Mouse (Mus musculus) midbrain, embryonic 13.5 days (tissue): ENCODE results near the gene Caskin2. TPM values are rescaled to one million over a fixed set of nuclear protein-coding genes. Genes with fewer than 3 reads are reported as not detected.
A peak's percentile ranks its signal among the peaks of the same experiment; 100 is the strongest.

Source experiments
- ATAC-seq: fragments of 200-750 bp; cut with Nextera tagmentation; 2 replicates; pipeline ENCODE4 v1.8.0; 2017; ENCODE audit warnings: mild to moderate bottlenecking, moderate TSS enrichment, moderate library complexity
- H3K27ac ChIP-seq: fragments of 300-500 bp; sonication (generic); 2 replicates; pipeline ENCODE4 v1.5.1; 2015; ENCODE audit warnings: inconsistent platforms, mild to moderate bottlenecking, moderate library complexity
- H3K27me3 ChIP-seq: fragments of 300-500 bp; sonication (generic); 2 replicates; pipeline ENCODE4 v1.6.1; 2015; ENCODE audit warnings: mild to moderate bottlenecking, inconsistent platforms
- H3K36me3 ChIP-seq: fragments of 300-500 bp; sonication (generic); 2 replicates; pipeline ENCODE4 v1.6.1; 2015; ENCODE audit warnings: mild to moderate bottlenecking, inconsistent platforms
- H3K4me1 ChIP-seq: fragments of 300-500 bp; sonication (generic); replicated peaks from 2 replicates; pipeline ENCODE4 v1.6.1; 2015; ENCODE audit warnings: inconsistent platforms
- H3K4me2 ChIP-seq: fragments of 300-500 bp; sonication (generic); replicated peaks from 2 replicates; pipeline ENCODE4 v1.6.1; 2015; ENCODE audit warnings: moderate library complexity, mild to moderate bottlenecking, inconsistent platforms
- H3K4me3 ChIP-seq: fragments of 300-500 bp; sonication (generic); replicated peaks from 2 replicates; pipeline ENCODE4 v1.5.1; 2015; ENCODE audit warnings: mild to moderate bottlenecking, inconsistent platforms
- H3K9ac ChIP-seq: fragments of 300-500 bp; sonication (generic); replicated peaks from 2 replicates; pipeline ENCODE4 v1.6.1; 2015; ENCODE audit warnings: mild to moderate bottlenecking, inconsistent platforms
- H3K9me3 ChIP-seq: fragments of 300-500 bp; sonication (generic); 2 replicates; pipeline ENCODE4 v1.6.1; 2016; ENCODE audit warnings: mild to moderate bottlenecking, inconsistent platforms
- WGBS: fragments of 180-500 bp; shearing (Covaris S2); methylation state at CpG from one replicate; pipeline ENCODE4 v1.1.7; 2015; 5-methylcytosine and 5-hydroxymethylcytosine counted together
- polyA plus RNA-seq: library from polyadenylated mRNA; unstranded; fragments of >200 nt; fragmentation: Nextera tagmentation; extraction: Ambion mirVana; gene quantifications from 2 replicates; pipeline ENCODE4 v1.2.1, GENCODE M21; 2015

Gene Caskin2
- polyA plus RNA-seq, 1 experiment from 2014 or later = 12.3 TPM

DNA sequence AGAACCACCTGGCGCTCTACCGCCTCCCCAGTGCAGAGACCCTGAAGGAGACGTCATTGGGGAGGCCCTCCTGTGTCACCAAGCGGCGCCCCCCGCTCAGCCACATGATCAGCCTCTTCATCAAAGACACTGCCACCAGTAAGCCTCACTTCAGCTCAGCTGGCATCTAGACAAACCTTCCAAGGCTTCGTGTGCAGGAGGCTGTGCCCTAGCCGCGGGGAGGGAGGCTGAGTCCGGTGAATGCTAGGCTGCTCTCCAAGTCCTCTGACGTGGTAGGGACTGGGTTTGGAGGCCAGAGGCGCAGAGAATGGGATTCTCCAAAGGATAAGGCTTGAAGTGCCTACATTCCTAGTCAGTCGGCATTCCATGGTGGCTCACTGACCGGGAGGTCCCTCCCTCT is 21.1 kb downstream of the Caskin2 start:
- Histone ChIP-seq H3K4me2 (no peak overlapping the region), H3K36me3 (peaks cover 98% of the 10 kb centered on the region), H3K4me1 (no peaks in the 10 kb centered on the region)

GRCm38 (mm10) chr11:115791919-115792318 is 21.5 kb downstream of the Caskin2 start:
- peaks cover 98% of the 10 kb centered on the region for H3K36me3 ChIP-seq
- H3K9me3 ChIP-seq = no peaks in the 10 kb centered on the region
- 94% methylated on average over 16 of the region's 16 CpGs for whole genome bisulfite sequencing
- ATAC-seq = no peak
- no peak overlapping the region for H3K9ac ChIP-seq
- H3K4me3 ChIP-seq = no peak overlapping the region
- no peak overlapping the region for H3K4me2 ChIP-seq
- H3K4me1 ChIP-seq = peaks cover 2% of the 10 kb centered on the region; the same call in 1 of the 2 replicates
- no peak overlapping the region for H3K27ac ChIP-seq
- H3K27me3 ChIP-seq = no peaks in the 10 kb centered on the region

More for the DNA sequence above, 21.1 kb downstream of the Caskin2 start:
- H3K9me3 ChIP-seq = no peaks in the 10 kb centered on the region
- ATAC-seq = no peak
- H3K4me3 ChIP-seq = no peak overlapping the region
- 89% methylated on average over 14 of the region's 14 CpGs for WGBS
- H3K27me3 ChIP-seq = no peaks in the 10 kb centered on the region
- H3K9ac ChIP-seq = no peak overlapping the region
- H3K27ac ChIP-seq = no peak overlapping the region

DNA sequence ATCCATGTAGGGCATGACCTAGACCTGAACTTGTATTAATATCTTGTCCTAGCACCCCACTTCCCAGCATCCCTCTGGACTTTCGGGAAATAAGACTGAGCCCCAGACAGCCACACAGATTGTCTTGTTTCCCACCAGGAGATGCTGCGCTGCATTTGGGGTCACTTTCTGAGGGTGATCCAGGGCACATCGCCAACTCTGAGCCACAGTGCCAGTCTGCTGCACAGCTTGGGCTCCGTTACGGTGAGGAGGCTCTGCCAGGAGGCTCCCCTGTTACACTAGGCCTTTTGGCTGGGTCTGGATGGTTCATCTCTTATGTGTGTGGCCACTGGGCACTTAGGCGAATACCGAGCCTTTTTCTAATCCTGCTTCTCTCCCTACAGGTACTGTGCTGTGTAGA is 23.7 kb downstream of the Caskin2 start:
- Histone ChIP-seq H3K4me1 (peaks cover 19% of the 10 kb centered on the region), H3K27me3 (no peaks in the 10 kb centered on the region), H3K27ac (no peak overlapping the region), H3K9ac (no peak overlapping the region), H3K9me3 (no peaks in the 10 kb centered on the region), H3K36me3 (peaks cover 84% of the 10 kb centered on the region), H3K4me2 (no peak overlapping the region), H3K4me3 (no peak overlapping the region)
- WGBS = 95% methylated on average over 7 of the region's 7 CpGs
- no peak for ATAC-seq

- H3K27me3 ChIP-seq = no peaks in the 10 kb centered on the region
- peaks cover 51% of the 10 kb centered on the region for H3K36me3 ChIP-seq
- H3K9ac ChIP-seq = peak overlapping the region; percentile 32; the same call in 1 of the 2 replicates
- no peak overlapping the region for H3K4me2 ChIP-seq
- ATAC-seq = no peak
- 70% methylated on average over 6 of the region's 6 CpGs for WGBS
- H3K9me3 ChIP-seq = no peaks in the 10 kb centered on the region
- peaks cover 41% of the 10 kb centered on the region for H3K4me1 ChIP-seq
- H3K4me3 ChIP-seq = no peak overlapping the region
- H3K27ac ChIP-seq = no peak overlapping the region
These were observed 27.0 kb downstream of the Caskin2 start for GRCm38 (mm10) chr11:115786473-115786872.

GRCm38 (mm10) chr11:115780141-115781070 is 33.0 kb downstream of the Caskin2 start:
- Histone ChIP-seq H3K9me3 (no peaks in the 10 kb centered on the region), H3K4me3 (peak overlapping the region; percentile 28), H3K4me2 (peak overlapping the region; percentile 56), H3K36me3 (no peaks in the 10 kb centered on the region; the same call in 1 of the 2 replicates), H3K9ac (peak overlapping the region; percentile 61), H3K27me3 (no peaks in the 10 kb centered on the region), H3K4me1 (peaks cover 80% of the 10 kb centered on the region), H3K27ac (peak overlapping the region; percentile 88)
- ATAC-seq = peak; percentile 76
- WGBS = 3% methylated on average over 20 of the region's 20 CpGs

DNA sequence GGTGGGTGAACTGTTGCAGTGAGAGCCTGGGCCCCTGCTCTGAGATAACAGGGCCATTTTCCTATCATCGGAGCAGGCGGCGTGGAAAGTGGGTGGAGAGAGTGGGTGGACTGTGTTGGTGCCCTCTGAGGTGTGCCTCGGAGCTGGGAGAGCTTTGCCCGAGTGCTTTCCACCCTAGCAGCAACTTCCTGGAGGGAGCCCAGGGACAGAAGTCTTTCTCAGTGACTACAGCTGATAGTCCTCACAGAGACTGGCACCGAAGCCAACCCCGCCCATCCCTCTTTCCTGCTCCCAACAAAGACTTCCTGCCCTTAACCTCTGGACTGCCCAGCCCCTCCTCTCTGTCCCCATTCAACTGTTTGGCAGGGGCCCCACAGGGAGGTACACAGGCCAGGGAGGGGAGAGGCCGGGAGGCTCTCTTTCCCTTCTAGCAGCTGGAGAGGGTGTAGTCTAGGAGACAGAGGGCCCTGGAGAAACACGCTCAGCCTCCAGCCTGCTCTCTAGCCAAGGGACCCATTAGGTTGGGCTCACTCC is 34.3 kb downstream of the Caskin2 start:
- ATAC-seq = peak; percentile 83
- peak overlapping the region; percentile 77 for H3K27ac ChIP-seq
- H3K4me1 ChIP-seq = peaks cover 82% of the 10 kb centered on the region
- H3K9ac ChIP-seq = peak overlapping the region; percentile 55; the same call in 1 of the 2 replicates
- H3K9me3 ChIP-seq = no peaks in the 10 kb centered on the region
- WGBS = 5% methylated on average over 9 of the region's 9 CpGs
- H3K4me3 ChIP-seq = no peak overlapping the region
- peak overlapping the region; percentile 19 for H3K4me2 ChIP-seq
- H3K27me3 ChIP-seq = no peaks in the 10 kb centered on the region
- H3K36me3 ChIP-seq = no peaks in the 10 kb centered on the region; the same call in 1 of the 2 replicates

- Histone ChIP-seq H3K9ac (no peak overlapping the region), H3K4me1 (peaks cover 72% of the 10 kb centered on the region), H3K4me2 (no peak overlapping the region), H3K27ac (peak overlapping the region; percentile 9; the same call in 1 of the 2 replicates), H3K36me3 (peaks cover under 1% of the 10 kb centered on the region; the same call in 1 of the 2 replicates), H3K4me3 (no peak overlapping the region), H3K27me3 (no peaks in the 10 kb centered on the region), H3K9me3 (no peaks in the 10 kb centered on the region)
- ATAC-seq = no peak
- 86% methylated on average over 17 of the region's 17 CpGs for WGBS
These were observed 35.7 kb downstream of the Caskin2 start for GRCm38 (mm10) chr11:115777487-115778335.

GRCm38 (mm10) chr11:115776954-115777353 is 36.5 kb downstream of the Caskin2 start:
- Histone ChIP-seq H3K4me1 (peaks cover 64% of the 10 kb centered on the region), H3K9me3 (no peaks in the 10 kb centered on the region), H3K27ac (peak overlapping the region; percentile 9; the same call in 1 of the 2 replicates), H3K36me3 (peaks cover 4% of the 10 kb centered on the region), H3K27me3 (no peaks in the 10 kb centered on the region), H3K9ac (no peak overlapping the region), H3K4me2 (no peak overlapping the region), H3K4me3 (no peak overlapping the region)
- ATAC-seq = no peak
- 44% methylated on average over 9 of the region's 9 CpGs for WGBS

- Histone ChIP-seq H3K9me3 (no peaks in the 10 kb centered on the region), H3K4me1 (peaks cover 56% of the 10 kb centered on the region), H3K27ac (no peak overlapping the region), H3K36me3 (peaks cover 4% of the 10 kb centered on the region; the same call in 1 of the 2 replicates), H3K4me3 (no peak overlapping the region), H3K9ac (no peak overlapping the region; the same call in 1 of the 2 replicates), H3K4me2 (no peak overlapping the region), H3K27me3 (no peaks in the 10 kb centered on the region)
- no peak for ATAC-seq
- WGBS = 36% methylated on average over 18 of the region's 18 CpGs
These were observed 37.4 kb downstream of the Caskin2 start for GRCm38 (mm10) chr11:115775821-115776665.

DNA sequence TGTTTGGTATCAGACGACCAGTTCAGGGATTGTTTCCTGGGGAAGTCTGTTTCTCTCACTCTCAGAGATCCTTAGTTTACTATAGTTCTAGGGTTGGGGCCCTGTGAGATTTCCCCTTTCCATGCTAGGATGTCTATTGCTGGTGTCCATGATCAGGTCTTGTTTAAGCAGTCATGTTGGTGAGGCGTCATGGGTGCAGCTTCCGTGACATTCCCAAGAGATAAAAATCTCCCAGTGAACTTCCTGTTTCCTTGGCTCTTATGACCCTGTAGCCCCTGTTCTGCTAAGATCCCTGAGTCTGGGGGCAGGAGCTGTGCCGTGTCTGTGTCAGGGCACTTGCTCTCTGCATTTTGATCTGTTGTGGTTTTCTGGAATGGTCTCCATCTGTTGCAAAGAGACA is 38.8 kb downstream of the Caskin2 start:
- H3K9me3 ChIP-seq = no peaks in the 10 kb centered on the region
- no peaks in the 10 kb centered on the region for H3K27me3 ChIP-seq
- H3K4me3 ChIP-seq = no peak overlapping the region
- no peak for ATAC-seq
- H3K4me2 ChIP-seq = no peak overlapping the region
- H3K27ac ChIP-seq = no peak overlapping the region
- H3K4me1 ChIP-seq = peaks cover 46% of the 10 kb centered on the region
- no peak overlapping the region for H3K9ac ChIP-seq
- 72% methylated on average over 4 of the region's 4 CpGs for WGBS
- peaks cover 6% of the 10 kb centered on the region; the same call in 1 of the 2 replicates for H3K36me3 ChIP-seq

GRCm38 (mm10) chr11:115768896-115769295 is 44.5 kb downstream of the Caskin2 start:
- WGBS = 95% methylated on average over 3 of the region's 3 CpGs
- Histone ChIP-seq H3K4me1 (peaks cover 35% of the 10 kb centered on the region), H3K27ac (peak overlapping the region; percentile 44; the same call in 1 of the 2 replicates), H3K27me3 (no peaks in the 10 kb centered on the region), H3K9me3 (no peaks in the 10 kb centered on the region), H3K36me3 (peaks cover 6% of the 10 kb centered on the region; the same call in 1 of the 2 replicates), H3K4me3 (no peak overlapping the region), H3K9ac (no peak overlapping the region), H3K4me2 (no peak overlapping the region)
- no peak for ATAC-seq
